Mouse (Mus musculus) stomach, embryonic 15.5 days (tissue): ENCODE measurements around the gene Daam2. TPM values are rescaled to one million over a fixed set of nuclear protein-coding genes. Genes with fewer than 3 reads are reported as not detected.
A peak's percentile ranks its signal among the peaks of the same experiment; 100 is the strongest.

Experiments used
- ATAC-seq: fragments of 200-750 bp; cut with Nextera tagmentation; 2 replicates; pipeline ENCODE4 v1.8.0; 2017; ENCODE audit warnings: low read depth, moderate number of reproducible peaks, moderate TSS enrichment; ENCODE audit not compliant: insufficient read depth, low FRiP score
- H3K27ac ChIP-seq: fragments of 300-500 bp; sonication (generic); 2 replicates; pipeline ENCODE4 v1.5.1; 2015; ENCODE audit warnings: mild to moderate bottlenecking, inconsistent platforms
- H3K27me3 ChIP-seq: fragments of 300-500 bp; sonication (generic); replicated peaks from 2 replicates; pipeline ENCODE4 v1.6.1; 2015; ENCODE audit warnings: inconsistent platforms
- H3K36me3 ChIP-seq: fragments of 300-500 bp; sonication (generic); 2 replicates; pipeline ENCODE4 v1.6.1; 2015; ENCODE audit warnings: inconsistent platforms
- H3K4me1 ChIP-seq: fragments of 300-500 bp; sonication (generic); 2 replicates; pipeline ENCODE4 v1.6.1; 2015; ENCODE audit warnings: inconsistent platforms
- H3K4me2 ChIP-seq: fragments of 300-500 bp; sonication (generic); 2 replicates; pipeline ENCODE4 v1.6.1; 2015; ENCODE audit warnings: mild to moderate bottlenecking, inconsistent platforms
- H3K4me3 ChIP-seq: fragments of 300-500 bp; sonication (generic); replicated peaks from 2 replicates; pipeline ENCODE4 v1.5.1; 2015; ENCODE audit warnings: inconsistent platforms
- H3K9ac ChIP-seq: fragments of 300-500 bp; sonication (generic); 2 replicates; pipeline ENCODE4 v1.6.1; 2015; ENCODE audit warnings: inconsistent platforms
- H3K9me3 ChIP-seq: fragments of 300-500 bp; sonication (generic); 2 replicates; pipeline ENCODE4 v1.6.1; 2016; ENCODE audit warnings: inconsistent platforms
- WGBS: fragments of 180-500 bp; shearing (Covaris S2); methylation state at CpG from one replicate; pipeline ENCODE4 v1.1.7; 2015; 5-methylcytosine and 5-hydroxymethylcytosine counted together
- polyA plus RNA-seq: library from polyadenylated mRNA; unstranded; fragments of >200 nt; fragmentation: Nextera tagmentation; extraction: Ambion mirVana; gene quantifications from 2 replicates; pipeline ENCODE4 v1.2.1, GENCODE M21; 2015

Gene Daam2
- polyA plus RNA-seq, 1 experiment from 2014 or later: 7.2 TPM

DNA sequence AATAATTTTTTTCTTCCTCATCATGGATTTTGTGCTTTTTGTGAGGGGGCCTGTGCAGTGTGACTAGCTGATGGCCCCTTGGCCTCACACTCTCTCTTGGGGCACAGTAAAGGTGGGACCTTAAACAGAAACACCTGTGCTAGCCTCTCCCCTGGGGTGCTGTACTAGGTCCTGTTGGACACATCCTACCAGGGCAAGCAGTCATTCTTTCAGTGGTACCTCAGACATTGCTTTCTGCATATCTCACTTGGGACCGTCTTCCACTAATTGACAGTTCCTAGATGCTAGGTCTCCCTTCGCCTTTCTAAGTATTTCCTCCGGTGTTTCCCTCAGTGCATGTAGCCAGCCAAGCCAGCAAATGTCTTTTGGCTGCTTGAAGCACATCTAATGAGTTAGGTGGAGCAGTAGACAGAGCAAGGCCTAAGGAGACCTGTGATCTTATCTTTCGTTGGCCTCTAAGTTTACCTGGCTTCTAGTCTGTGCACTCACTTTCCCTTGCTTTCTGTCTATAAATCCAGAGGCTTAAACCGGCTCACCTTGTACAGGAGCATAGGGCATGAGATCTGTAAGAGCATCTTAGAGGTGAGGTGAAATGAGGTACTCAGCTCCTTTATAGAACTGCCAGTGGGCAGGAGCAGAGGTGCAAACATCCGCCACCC is 134.5 kb downstream of the Daam2 start:
- Histone ChIP-seq H3K9me3 (no peaks in the 10 kb centered on the region), H3K4me2 (peak overlapping the region; percentile 78), H3K9ac (no peak overlapping the region), H3K27ac (0 out of 2 replicates have a peak overlapping the region, but pooled peaks have one; percentile 27), H3K36me3 (0 out of 2 replicates have a peak, but pooled peaks cover 6% of the 10 kb centered on the region), H3K27me3 (no peaks in the 10 kb centered on the region), H3K4me3 (peak overlapping the region; percentile 71), H3K4me1 (peaks cover 28% of the 10 kb centered on the region)
- 80% methylated on average over 6 of the region's 6 CpGs for WGBS
- no peak for ATAC-seq

GRCm38 (mm10) chr17:49428751-49429415 is 135.3 kb downstream of the Daam2 start:
- ATAC-seq: no peak
- Histone ChIP-seq H3K27me3 (no peaks in the 10 kb centered on the region), H3K4me3 (peak overlapping the region; percentile 71), H3K36me3 (0 out of 2 replicates have a peak, but pooled peaks cover 6% of the 10 kb centered on the region), H3K9ac (peak overlapping the region; percentile 71), H3K4me2 (peak overlapping the region; percentile 78), H3K27ac (peak overlapping the region; percentile 76), H3K4me1 (peaks cover 28% of the 10 kb centered on the region), H3K9me3 (no peaks in the 10 kb centered on the region)
- 24% methylated on average over 13 of the region's 13 CpGs for WGBS

GRCm38 (mm10) chr17:49428239-49428688 is 135.9 kb downstream of the Daam2 start, which contains the start of gene Mocs1:
Mocs1 (plus strand) TSS chr17:49428362.
- 0 out of 2 replicates have a peak, but pooled peaks cover 1% of the 10 kb centered on the region for H3K36me3 ChIP-seq
- H3K27ac ChIP-seq: peak within 1 kb of the TSS; percentile 76
- peaks cover 28% of the 10 kb centered on the region for H3K4me1 ChIP-seq
- H3K9ac ChIP-seq: peak within 1 kb of the TSS; percentile 71
- ATAC-seq: peak; percentile 97
- peak within 1 kb of the TSS; percentile 71 for H3K4me3 ChIP-seq
- peak within 1 kb of the TSS; percentile 78 for H3K4me2 ChIP-seq
- no peaks in the 10 kb centered on the region for H3K9me3 ChIP-seq
- H3K27me3 ChIP-seq: no peaks in the 10 kb centered on the region
- under 1% methylated on average over 28 of the region's 28 CpGs for WGBS

GRCm38 (mm10) chr17:49427631-49428238 is 136.4 kb downstream of the Daam2 start:
- Histone ChIP-seq H3K4me1 (peaks cover 25% of the 10 kb centered on the region), H3K9ac (no peak overlapping the region), H3K4me2 (peak overlapping the region; percentile 46), H3K27ac (peak overlapping the region; percentile 26; the same call in 1 of the 2 replicates), H3K27me3 (no peaks in the 10 kb centered on the region), H3K9me3 (no peaks in the 10 kb centered on the region), H3K4me3 (peak overlapping the region; percentile 71), H3K36me3 (no peaks in the 10 kb centered on the region)
- ATAC-seq: peak; percentile 3; the same call in 1 of the 2 replicates
- 18% methylated on average over 9 of the region's 9 CpGs for WGBS

DNA sequence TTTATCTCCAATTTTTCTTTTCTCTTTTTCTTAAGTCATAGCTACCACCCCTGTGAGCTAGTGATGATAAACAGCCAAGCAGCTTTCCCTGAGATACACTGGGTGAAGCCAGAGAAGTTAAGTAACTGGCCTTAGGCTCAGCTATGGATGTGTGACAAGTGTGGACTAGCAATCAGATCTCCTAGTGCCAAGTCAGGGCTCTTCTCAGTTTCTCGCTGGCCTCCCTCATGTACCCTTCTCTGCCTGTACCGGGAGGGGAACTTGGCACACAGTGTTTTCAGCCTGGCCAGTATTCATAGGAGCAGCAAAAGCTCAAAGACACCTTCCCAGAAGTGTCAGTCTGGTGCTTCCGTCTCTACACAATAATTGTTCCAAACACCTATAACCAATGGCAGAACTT is 140.3 kb downstream of the Daam2 start:
- no peak for ATAC-seq

GRCm38 (mm10) chr17:49423067-49423325 is 141.1 kb downstream of the Daam2 start:
- Histone ChIP-seq H3K4me2 (no peak overlapping the region), H3K9ac (no peak overlapping the region), H3K4me1 (no peaks in the 10 kb centered on the region), H3K9me3 (no peaks in the 10 kb centered on the region), H3K4me3 (no peak overlapping the region), H3K27ac (no peak overlapping the region), H3K27me3 (no peaks in the 10 kb centered on the region), H3K36me3 (no peaks in the 10 kb centered on the region)
- 68% methylated on average over 2 of the region's 2 CpGs for WGBS
- ATAC-seq: no peak

More for the DNA sequence above, 140.3 kb downstream of the Daam2 start:
- H3K4me3 ChIP-seq: no peak overlapping the region
- H3K27ac ChIP-seq: no peak overlapping the region
- H3K9ac ChIP-seq: no peak overlapping the region
- no peaks in the 10 kb centered on the region for H3K27me3 ChIP-seq
- H3K4me1 ChIP-seq: no peaks in the 10 kb centered on the region
- 85% methylated on average over 3 of the region's 3 CpGs for WGBS
- H3K36me3 ChIP-seq: no peaks in the 10 kb centered on the region
- H3K9me3 ChIP-seq: no peaks in the 10 kb centered on the region
- no peak overlapping the region for H3K4me2 ChIP-seq

GRCm38 (mm10) chr17:49422286-49423066 is 141.7 kb downstream of the Daam2 start:
- Histone ChIP-seq H3K27me3 (no peaks in the 10 kb centered on the region), H3K4me3 (no peak overlapping the region), H3K9me3 (no peaks in the 10 kb centered on the region), H3K27ac (no peak overlapping the region), H3K4me1 (no peaks in the 10 kb centered on the region), H3K9ac (no peak overlapping the region), H3K4me2 (no peak overlapping the region), H3K36me3 (no peaks in the 10 kb centered on the region)
- no peak for ATAC-seq
- WGBS: 59% methylated on average over 3 of the region's 3 CpGs

- no peak overlapping the region for H3K9ac ChIP-seq
- no peaks in the 10 kb centered on the region for H3K9me3 ChIP-seq
- no peak overlapping the region for H3K4me2 ChIP-seq
- no peaks in the 10 kb centered on the region for H3K4me1 ChIP-seq
- no peaks in the 10 kb centered on the region for H3K27me3 ChIP-seq
- H3K27ac ChIP-seq: no peak overlapping the region
- no peak for ATAC-seq
- H3K4me3 ChIP-seq: no peak overlapping the region
- 45% methylated on average over 6 of the region's 6 CpGs for WGBS
- no peaks in the 10 kb centered on the region for H3K36me3 ChIP-seq
These were observed 144.3 kb downstream of the Daam2 start for GRCm38 (mm10) chr17:49419813-49420212.

GRCm38 (mm10) chr17:49416228-49416627 is 147.9 kb downstream of the Daam2 start:
- no peak for ATAC-seq
- Histone ChIP-seq H3K9ac (no peak overlapping the region), H3K27ac (no peak overlapping the region), H3K4me2 (no peak overlapping the region), H3K27me3 (no peaks in the 10 kb centered on the region), H3K4me1 (no peaks in the 10 kb centered on the region), H3K36me3 (no peaks in the 10 kb centered on the region), H3K9me3 (no peaks in the 10 kb centered on the region), H3K4me3 (no peak overlapping the region)
- WGBS: 76% methylated on average over 3 of the region's 3 CpGs

- no peaks in the 10 kb centered on the region for H3K36me3 ChIP-seq
- no peak overlapping the region for H3K27ac ChIP-seq
- no peak for ATAC-seq
- H3K9me3 ChIP-seq: no peaks in the 10 kb centered on the region
- 64% methylated on average over 3 of the region's 3 CpGs for WGBS
- no peak overlapping the region for H3K9ac ChIP-seq
- no peaks in the 10 kb centered on the region for H3K27me3 ChIP-seq
- H3K4me3 ChIP-seq: no peak overlapping the region
- no peak overlapping the region for H3K4me2 ChIP-seq
- no peaks in the 10 kb centered on the region for H3K4me1 ChIP-seq
These were observed 150.6 kb downstream of the Daam2 start for GRCm38 (mm10) chr17:49413554-49413953.

DNA sequence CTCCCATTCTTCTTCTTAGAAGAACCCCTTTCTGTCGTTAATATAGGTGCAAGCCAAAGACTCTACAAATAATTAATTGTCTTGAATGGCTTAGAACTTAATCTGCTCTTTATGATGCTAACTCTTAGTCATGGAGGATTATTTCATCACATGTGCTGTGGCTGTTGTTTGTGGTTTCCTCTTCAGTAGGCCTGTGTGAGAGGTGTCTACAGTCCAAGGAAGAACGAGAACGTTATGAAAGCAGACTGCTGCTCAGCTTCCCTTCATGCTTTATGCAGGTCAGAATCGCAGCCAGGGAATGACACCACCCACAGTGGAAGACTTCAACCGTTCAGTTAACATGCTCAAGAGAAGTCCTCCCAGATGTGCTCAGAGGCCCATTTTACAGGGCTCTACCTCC is 151.2 kb downstream of the Daam2 start:
- Histone ChIP-seq H3K36me3 (no peaks in the 10 kb centered on the region), H3K4me1 (no peaks in the 10 kb centered on the region), H3K4me2 (no peak overlapping the region), H3K9me3 (no peaks in the 10 kb centered on the region), H3K9ac (no peak overlapping the region), H3K4me3 (no peak overlapping the region), H3K27me3 (no peaks in the 10 kb centered on the region), H3K27ac (no peak overlapping the region)
- ATAC-seq: no peak
- 87% methylated on average over 5 of the region's 5 CpGs for WGBS
